Mouse (Mus musculus): ENCODE results near the gene Tspan10.

DNA sequence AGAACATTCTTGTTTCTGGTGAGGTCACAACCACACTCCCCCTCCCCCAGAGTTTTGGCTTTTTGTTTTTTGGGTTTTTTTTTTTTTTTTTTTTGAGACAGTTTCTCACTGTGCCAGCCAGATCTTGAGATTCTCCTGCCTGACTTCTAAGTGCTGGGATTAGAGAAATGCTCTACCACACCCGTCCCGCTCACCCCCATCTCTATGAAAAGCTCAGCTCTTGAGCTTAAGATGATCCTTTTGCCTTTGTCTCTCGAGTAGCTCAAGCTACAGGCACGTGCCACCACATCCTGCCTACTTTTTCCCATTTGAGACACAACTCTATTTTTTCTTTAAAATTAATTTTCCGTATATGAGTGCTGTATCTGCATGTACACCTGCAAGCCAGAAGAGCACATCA is 21.9 kb downstream of the Tspan10 start:
- TF ChIP-seq CTCF (IDR thresholded peaks at IDR 0.05; ENCODE audit: low read depth) (no peak), EP300 (IDR thresholded peaks at IDR 0.05; ENCODE audit: low read depth) (no peak)
